8 mouse cellular contexts compared by ENCODE assay signal in genomic region chr17:47694503-47695336, GRCm38 (mm10). TPM values are rescaled to one million over a fixed set of nuclear protein-coding genes. Genes with fewer than 3 reads are reported as not detected.
DNase-seq lines count a peak whose midpoint lies in the region; ATAC-seq and TF ChIP-seq lines count a peak whose summit lies in the region.

Gene Prickle4 (minus strand): TSS chr17:47694736.

- dilution Hi-C loops in CH12.LX (cut with MboI; ENCODE audit: extremely low pct_ligation_motif_present, extremely low pct_unique_long_range_greater_than_20kb, low sequenced_read_pairs), result no loop called here

- no peaks in the 10 kb centered on the region for H3K9me3 ChIP-seq in CH12.LX (replicated peaks; ENCODE audit: low read length)
- H3K9me3 ChIP-seq in forebrain, embryonic 11.5 days (ENCODE audit: control insufficient read depth, low read length), result no peaks in the 10 kb centered on the region
- H3K9me3 ChIP-seq in heart, embryonic 16.5 days (replicated peaks; ENCODE audit: control insufficient read depth, low read length), result no peaks in the 10 kb centered on the region
- no peaks in the 10 kb centered on the region for H3K9me3 ChIP-seq in liver, embryonic 13.5 days (replicated peaks)
- H3K9me3 ChIP-seq in stomach, embryonic 14.5 days (ENCODE audit: control insufficient read depth, low read depth, low read length), result no peaks in the 10 kb centered on the region

- H3K27ac ChIP-seq in CH12.LX (ENCODE audit: insufficient read depth, low read depth), result no peak within 1 kb of the TSS
- H3K27ac ChIP-seq in forebrain, embryonic 11.5 days (ENCODE audit: low read depth, low read length), result peak within 1 kb of the TSS; percentile 14; the same call in 1 of the 2 replicates
- H3K27ac ChIP-seq in heart, embryonic 16.5 days (ENCODE audit: low read length), result peak within 1 kb of the TSS; percentile 68
- H3K27ac ChIP-seq in liver, embryonic 13.5 days, result peak within 1 kb of the TSS; percentile 29; the same call in 1 of the 2 replicates
- H3K27ac ChIP-seq in stomach, embryonic 14.5 days (ENCODE audit: low read length), result peak within 1 kb of the TSS; percentile 27

- H3K36me3 ChIP-seq in CH12.LX (replicated peaks in 1 of 2; ENCODE audit: control insufficient read depth in 1 of 2, insufficient read depth in 1 of 2, low read length in 1 of 2), result peaks cover 0 to 4% of the 10 kb centered on the region in 2 experiments
- H3K36me3 ChIP-seq in forebrain, embryonic 11.5 days (ENCODE audit: control insufficient read depth, insufficient read depth, low read length), result no peaks in the 10 kb centered on the region
- no peaks in the 10 kb centered on the region for H3K36me3 ChIP-seq in heart, embryonic 16.5 days (ENCODE audit: control insufficient read depth, insufficient read depth)
- no peaks in the 10 kb centered on the region for H3K36me3 ChIP-seq in liver, embryonic 13.5 days
- H3K36me3 ChIP-seq in stomach, embryonic 14.5 days (ENCODE audit: control insufficient read depth, insufficient read depth, low read length), result no peaks in the 10 kb centered on the region

- TF ChIP-seq EP300 in CH12.LX (IDR thresholded peaks at IDR 0.05; ENCODE audit: low read length), result no peak

- H3K4me1 ChIP-seq in CH12.LX (ENCODE audit: control insufficient read depth in 1 of 2, insufficient read depth in 2 of 2), result peaks cover 2 to 12% of the 10 kb centered on the region in 2 experiments; a peak in 3 of 4 replicates
- H3K4me1 ChIP-seq in forebrain, embryonic 11.5 days (replicated peaks; ENCODE audit: control insufficient read depth, insufficient read depth, low read length), result peaks cover 6% of the 10 kb centered on the region; the same call in 1 of the 2 replicates
- peaks cover 3% of the 10 kb centered on the region for H3K4me1 ChIP-seq in heart, embryonic 16.5 days (ENCODE audit: control insufficient read depth, insufficient read depth, low read length)
- peaks cover 40% of the 10 kb centered on the region for H3K4me1 ChIP-seq in liver, embryonic 13.5 days (replicated peaks)
- H3K4me1 ChIP-seq in stomach, embryonic 14.5 days (ENCODE audit: control insufficient read depth, insufficient read depth, low read length), result peaks cover 8% of the 10 kb centered on the region; the same call in 1 of the 2 replicates

- peak in 1 of 2 experiments; percentile 89; a peak in 2 of 4 replicates for TF ChIP-seq CTCF in CH12.LX (conservative IDR thresholded peaks at IDR 0.05 in 1 of 2, IDR thresholded peaks at IDR 0.05 in 1 of 2; ENCODE audit: low read depth in 2 of 2, low read length in 2 of 2)

- H3K4me2 ChIP-seq in CH12.LX (ENCODE audit: insufficient read depth, low read depth, poor library complexity, severe bottlenecking), result peak within 1 kb of the TSS; percentile 83
- H3K4me2 ChIP-seq in forebrain, embryonic 11.5 days (ENCODE audit: low read depth, low read length, severe bottlenecking), result peak within 1 kb of the TSS; percentile 79
- peak within 1 kb of the TSS; percentile 95 for H3K4me2 ChIP-seq in heart, embryonic 16.5 days (ENCODE audit: low read depth, low read length)
- H3K4me2 ChIP-seq in liver, embryonic 13.5 days, result peak within 1 kb of the TSS; percentile 91
- peak within 1 kb of the TSS; percentile 82 for H3K4me2 ChIP-seq in stomach, embryonic 14.5 days (replicated peaks; ENCODE audit: low read depth, low read length)

- H3K9ac ChIP-seq in CH12.LX (ENCODE audit: insufficient read depth, low read depth), result peak within 1 kb of the TSS; percentile 98
- H3K9ac ChIP-seq in forebrain, embryonic 11.5 days (ENCODE audit: low read length), result peak within 1 kb of the TSS; percentile 79
- peak within 1 kb of the TSS; percentile 87 for H3K9ac ChIP-seq in heart, embryonic 16.5 days (ENCODE audit: low read length)
- H3K9ac ChIP-seq in liver, embryonic 13.5 days, result peak within 1 kb of the TSS; percentile 73
- peak within 1 kb of the TSS; percentile 74 for H3K9ac ChIP-seq in stomach, embryonic 14.5 days (replicated peaks; ENCODE audit: low read depth, low read length)

- no peak for TF ChIP-seq POLR2A in CH12.LX (IDR thresholded peaks at IDR 0.05; ENCODE audit: low read depth, low read length)

- H3K27me3 ChIP-seq in CH12.LX (replicated peaks), result peaks cover 77% of the 10 kb centered on the region
- H3K27me3 ChIP-seq in forebrain, embryonic 11.5 days (ENCODE audit: control insufficient read depth, insufficient read depth, low read length), result no peaks in the 10 kb centered on the region; the same call in 1 of the 2 replicates
- H3K27me3 ChIP-seq in heart, embryonic 16.5 days (ENCODE audit: control insufficient read depth, insufficient read depth, low read length), result peaks cover 3% of the 10 kb centered on the region; the same call in 1 of the 2 replicates
- H3K27me3 ChIP-seq in liver, embryonic 13.5 days, result peaks cover 66% of the 10 kb centered on the region
- H3K27me3 ChIP-seq in stomach, embryonic 14.5 days (ENCODE audit: control insufficient read depth, insufficient read depth, low read length), result no peaks in the 10 kb centered on the region

- in situ Hi-C loops in CH12.LX (cut with MboI; ENCODE audit: low pct_ligation_motif_present, low pct_unique_long_range_greater_than_20kb, low sequenced_read_pairs), result no loop called here

- DNase-seq in CH12.LX (ENCODE audit: extremely low read depth), result peak; percentile 91
- DNase-seq in c-Kit-positive CD71-positive TER-119-negative erythroid progenitor cells, embryonic 14.5 days (ENCODE audit: low read depth), result peak; percentile 85
- DNase-seq in forebrain, embryonic 11.5 days (ENCODE audit: low spot score), result peak; percentile 99
- DNase-seq in kidney, postnatal 25 days, result peak; percentile 99
- DNase-seq in liver, embryonic 13.5 days, result peak; percentile 88
- DNase-seq in natural killer cell, adult 2 months (ENCODE audit: low spot score in 2 of 2), result peak; percentile 95

- peak; percentile 95 for ATAC-seq in forebrain, embryonic 11.5 days (replicated peaks; ENCODE audit: low FRiP score)
- ATAC-seq in heart, embryonic 16.5 days (replicated peaks; ENCODE audit: extremely low read depth, insufficient read depth, low FRiP score), result peak; percentile 96
- ATAC-seq in liver, embryonic 13.5 days (ENCODE audit: low read depth), result peak; percentile 87
- ATAC-seq in stomach, embryonic 14.5 days (ENCODE audit: insufficient number of reproducible peaks, insufficient read depth, low FRiP score, low read depth), result peak; percentile 90

- WGBS in forebrain, embryonic 11.5 days, result under 1% methylated on average over 48 of the region's 82 CpGs
- under 1% methylated on average over 57 of the region's 82 CpGs for WGBS in heart, embryonic 16.5 days
- WGBS in liver, embryonic 13.5 days (ENCODE audit: insufficient replicate concordance), result 1% methylated on average over 69 of the region's 82 CpGs
- under 1% methylated on average over 78 of the region's 82 CpGs for WGBS in stomach, embryonic 14.5 days

- H3K79me2 ChIP-seq in CH12.LX (replicated peaks; ENCODE audit: control insufficient read depth, extremely low read depth, insufficient read depth, poor library complexity, severe bottlenecking), result no peaks in the 10 kb centered on the region

- H3K4me3 ChIP-seq in CH12.LX (replicated peaks in 1 of 3; ENCODE audit: low read depth in 2 of 3, low read length in 2 of 3, poor library complexity in 1 of 3), result peak within 1 kb of the TSS; percentile 34 to 74 (median 61)
- peak within 1 kb of the TSS; percentile 66 for H3K4me3 ChIP-seq in forebrain, embryonic 11.5 days (ENCODE audit: low read depth, low read length)
- H3K4me3 ChIP-seq in heart, embryonic 16.5 days (ENCODE audit: low read length), result peak within 1 kb of the TSS; percentile 78
- H3K4me3 ChIP-seq in liver, embryonic 13.5 days (replicated peaks), result peak within 1 kb of the TSS; percentile 69
- H3K4me3 ChIP-seq in stomach, embryonic 14.5 days (ENCODE audit: low read depth, low read length), result peak within 1 kb of the TSS; percentile 59

- TF ChIP-seq RAD21 in CH12.LX (IDR thresholded peaks at IDR 0.05; ENCODE audit: low read depth, low read length), result peak; percentile 66

TF ChIP-seq in CH12.LX, 34 proteins besides CTCF, POLR2A, EP300 and RAD21:
- TF ChIP-seq SMC3 (IDR thresholded peaks at IDR 0.05; ENCODE audit: low read depth, low read length), result peak; percentile 69
- 0 out of 2 replicates have a peak, but pooled peaks have one; percentile 56 for TF ChIP-seq SIN3A (IDR thresholded peaks at IDR 0.05; ENCODE audit: low read length)
- peak; percentile 28; the same call in 1 of the 2 replicates for TF ChIP-seq IRF4 (IDR thresholded peaks at IDR 0.05; ENCODE audit: low read depth, low read length)
- TF ChIP-seq TBP (conservative IDR thresholded peaks at IDR 0.05; ENCODE audit: low read depth, low read length), result no peak
- peak; percentile 51 for TF ChIP-seq TCF12 (IDR thresholded peaks at IDR 0.05; ENCODE audit: low read depth, low read length)
- TF ChIP-seq HCFC1 (IDR thresholded peaks at IDR 0.05; ENCODE audit: low read depth, low read length), result peak; percentile 69
- peak; percentile 76 for TF ChIP-seq NRF1 (IDR thresholded peaks at IDR 0.05; ENCODE audit: low read depth, low read length)
- no peak for TF ChIP-seq NELFE (IDR thresholded peaks at IDR 0.05; ENCODE audit: low read depth, low read length)

RNA-seq across cellular contexts. Expression of gene Prickle4, which starts in this region (rescaled TPM):
- total RNA-seq in CH12.LX (2012; rRNA removed) (0.21 and 0.30 TPM in 2 replicates), CH12.LX (2014; rRNA removed) (not detected in 2 replicates)
- polyA plus RNA-seq in CH12.LX (2012; ENCODE audit: insufficient read length, low read depth), result 0.29 and 0.55 TPM in 2 replicates
- 0.80 and 1.3 TPM in 2 replicates for polyA plus RNA-seq in forebrain, embryonic 11.5 days (2014; fragmentation: Nextera tagmentation; extraction: Ambion mirVana)
- 0.72 and 0.84 TPM in 2 replicates for polyA plus RNA-seq in heart, embryonic 16.5 days (2015; fragmentation: Nextera tagmentation; extraction: Ambion mirVana)
- not detected in 2 replicates for polyA plus RNA-seq in liver, embryonic 13.5 days (2015; fragmentation: Nextera tagmentation; extraction: Ambion mirVana)
- 2.0 and 2.1 TPM in 2 replicates for polyA plus RNA-seq in stomach, embryonic 14.5 days (2014; fragmentation: Nextera tagmentation; extraction: Ambion mirVana)

Comparison
In these comparisons a context has a peak if more than half of its experiments do, and no peak if none do; other contexts are left out.
1. Peak in DNase-seq, H3K4me3 ChIP-seq, H3K9ac ChIP-seq and H3K4me2 ChIP-seq in CH12.LX; RNA of the gene not detected or under 1 TPM.
2. Peak in ATAC-seq, H3K4me3 ChIP-seq, H3K27ac ChIP-seq, H3K9ac ChIP-seq and H3K4me2 ChIP-seq in heart, embryonic 16.5 days; RNA of the gene not detected or under 1 TPM.
3. Peak in DNase-seq, ATAC-seq, H3K4me3 ChIP-seq, H3K27ac ChIP-seq, H3K9ac ChIP-seq and H3K4me2 ChIP-seq in liver, embryonic 13.5 days; RNA of the gene not detected or under 1 TPM.